Mouse (Mus musculus): ENCODE results near the gene Slc7a4. TPM values are rescaled to one million over a fixed set of nuclear protein-coding genes. Genes with fewer than 3 reads are reported as not detected.

Gene Slc7a4
- polyA plus RNA-seq, 1 experiment: 2.8 TPM

DNA sequence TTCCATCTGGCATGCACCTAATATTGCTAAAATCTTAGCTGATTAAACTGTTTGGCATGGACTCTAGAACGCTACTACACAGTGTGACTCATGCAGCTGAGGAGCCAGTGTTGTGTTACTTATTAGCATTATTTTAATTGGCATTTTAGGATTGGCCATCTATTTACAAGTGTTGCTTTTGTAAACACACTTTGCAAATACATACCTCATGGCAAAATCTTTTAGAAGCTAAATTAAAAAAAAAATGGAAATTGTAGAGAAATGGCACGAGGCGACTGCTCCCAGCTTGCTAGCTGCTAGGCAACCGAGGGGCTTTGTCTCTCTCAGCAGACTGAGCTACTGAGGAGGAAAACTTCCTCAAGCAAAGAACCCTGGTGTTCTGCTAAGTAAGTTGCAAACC lies 21.9 kb upstream of the Slc7a4 start:
- H3K4me3 ChIP-seq (ENCODE audit: low read depth, low read length): no peak overlapping the region
- no peaks in the 10 kb centered on the region; the same call in 1 of the 2 replicates for H3K9me3 ChIP-seq (replicated peaks; ENCODE audit: control insufficient read depth, insufficient read depth, low read length, poor library complexity, severe bottlenecking)
- H3K9ac ChIP-seq (ENCODE audit: low read depth, poor library complexity, severe bottlenecking): no peak overlapping the region
- no peak overlapping the region for H3K27ac ChIP-seq (ENCODE audit: insufficient read depth, low read length)
- H3K27me3 ChIP-seq (ENCODE audit: control insufficient read depth, insufficient read depth, low read length, poor library complexity, severe bottlenecking): no peaks in the 10 kb centered on the region
- no peaks in the 10 kb centered on the region for H3K4me1 ChIP-seq (ENCODE audit: control insufficient read depth, insufficient read depth, low read length)
- TF ChIP-seq EP300 (IDR thresholded peaks at IDR 0.05; ENCODE audit: insufficient read depth, low read depth, low read length) (no peak), POLR2A (IDR thresholded peaks at IDR 0.05; ENCODE audit: insufficient read depth, low read length) (no peak), CTCF (IDR thresholded peaks at IDR 0.05; ENCODE audit: low read depth, low read length) (no peak)
- H3K36me3 ChIP-seq (ENCODE audit: control insufficient read depth, insufficient read depth, low read length, poor library complexity, severe bottlenecking): no peaks in the 10 kb centered on the region

DNA sequence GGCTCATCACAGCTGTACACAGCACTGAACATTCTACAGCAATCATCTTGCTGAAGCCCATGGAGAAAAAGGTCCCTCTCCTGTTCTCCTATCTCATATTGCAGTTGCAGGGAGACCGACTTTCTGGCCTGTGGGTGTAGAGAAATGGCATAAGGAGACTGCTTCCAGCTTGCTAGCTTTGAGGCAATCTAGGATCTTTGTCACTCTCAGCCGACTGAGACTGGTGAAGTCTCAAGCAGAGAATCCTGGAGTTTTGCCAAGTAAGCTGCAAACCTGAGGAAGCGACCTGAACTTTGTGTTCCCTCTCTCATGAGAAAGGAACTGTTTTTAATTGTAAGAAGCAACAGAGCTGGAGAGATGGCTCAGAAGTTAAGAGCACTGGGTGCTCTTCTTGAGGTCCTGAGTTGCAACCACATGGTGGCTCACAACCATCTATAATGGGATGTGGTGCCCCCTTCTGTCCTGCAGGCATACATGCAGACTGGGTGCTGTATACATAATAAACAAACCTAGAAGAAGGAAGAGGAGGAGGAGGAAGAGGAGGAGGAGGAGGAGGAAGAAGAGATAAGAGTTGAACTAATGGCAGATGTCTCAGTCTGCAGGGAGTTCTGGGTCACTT lies 18.0 kb upstream of the Slc7a4 start:
- H3K27me3 ChIP-seq (ENCODE audit: control insufficient read depth, insufficient read depth, low read length, poor library complexity, severe bottlenecking): no peaks in the 10 kb centered on the region
- H3K4me3 ChIP-seq (ENCODE audit: low read depth, low read length): no peak overlapping the region
- H3K9me3 ChIP-seq (replicated peaks; ENCODE audit: control insufficient read depth, insufficient read depth, low read length, poor library complexity, severe bottlenecking): no peaks in the 10 kb centered on the region
- no peaks in the 10 kb centered on the region for H3K4me1 ChIP-seq (ENCODE audit: control insufficient read depth, insufficient read depth, low read length)
- TF ChIP-seq EP300 (IDR thresholded peaks at IDR 0.05; ENCODE audit: insufficient read depth, low read depth, low read length) (no peak), CTCF (IDR thresholded peaks at IDR 0.05; ENCODE audit: low read depth, low read length) (peak; percentile 52), POLR2A (IDR thresholded peaks at IDR 0.05; ENCODE audit: insufficient read depth, low read length) (no peak)
- H3K27ac ChIP-seq (ENCODE audit: insufficient read depth, low read length): no peak overlapping the region
- no peaks in the 10 kb centered on the region for H3K36me3 ChIP-seq (ENCODE audit: control insufficient read depth, insufficient read depth, low read length, poor library complexity, severe bottlenecking)
- H3K9ac ChIP-seq (ENCODE audit: low read depth, poor library complexity, severe bottlenecking): no peak overlapping the region

DNA sequence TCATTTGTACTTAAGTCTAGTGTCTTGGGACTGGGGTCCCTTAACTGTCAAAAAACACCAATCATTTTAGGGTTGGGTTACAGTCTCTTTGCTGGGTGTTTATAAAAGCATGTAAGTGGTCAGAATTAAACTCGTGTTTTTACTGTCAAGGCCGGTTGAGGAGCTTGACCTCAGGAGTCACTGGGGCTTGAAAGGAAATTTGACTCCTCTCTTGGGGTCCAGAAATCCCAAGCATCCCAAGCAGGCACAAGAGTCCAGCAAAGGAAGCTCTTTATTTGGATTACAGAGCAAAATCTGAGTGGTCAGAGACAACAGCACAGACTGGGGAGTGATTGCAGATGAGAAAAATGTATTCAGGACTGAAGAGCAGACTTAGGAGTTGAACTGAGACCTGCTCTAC lies 7.7 kb upstream of the Slc7a4 start:
- Histone ChIP-seq H3K4me3 (ENCODE audit: low read depth, low read length) (no peak overlapping the region), H3K4me1 (ENCODE audit: control insufficient read depth, insufficient read depth, low read length) (no peaks in the 10 kb centered on the region), H3K9ac (ENCODE audit: low read depth, poor library complexity, severe bottlenecking) (no peak overlapping the region), H3K27me3 (ENCODE audit: control insufficient read depth, insufficient read depth, low read length, poor library complexity, severe bottlenecking) (no peaks in the 10 kb centered on the region; the same call in 1 of the 2 replicates), H3K36me3 (ENCODE audit: control insufficient read depth, insufficient read depth, low read length, poor library complexity, severe bottlenecking) (no peaks in the 10 kb centered on the region), H3K9me3 (replicated peaks; ENCODE audit: control insufficient read depth, insufficient read depth, low read length, poor library complexity, severe bottlenecking) (peaks cover 14% of the 10 kb centered on the region), H3K27ac (ENCODE audit: insufficient read depth, low read length) (no peak overlapping the region)
- TF ChIP-seq EP300 (IDR thresholded peaks at IDR 0.05; ENCODE audit: insufficient read depth, low read depth, low read length) (no peak), CTCF (IDR thresholded peaks at IDR 0.05; ENCODE audit: low read depth, low read length) (no peak), POLR2A (IDR thresholded peaks at IDR 0.05; ENCODE audit: insufficient read depth, low read length) (no peak)

DNA sequence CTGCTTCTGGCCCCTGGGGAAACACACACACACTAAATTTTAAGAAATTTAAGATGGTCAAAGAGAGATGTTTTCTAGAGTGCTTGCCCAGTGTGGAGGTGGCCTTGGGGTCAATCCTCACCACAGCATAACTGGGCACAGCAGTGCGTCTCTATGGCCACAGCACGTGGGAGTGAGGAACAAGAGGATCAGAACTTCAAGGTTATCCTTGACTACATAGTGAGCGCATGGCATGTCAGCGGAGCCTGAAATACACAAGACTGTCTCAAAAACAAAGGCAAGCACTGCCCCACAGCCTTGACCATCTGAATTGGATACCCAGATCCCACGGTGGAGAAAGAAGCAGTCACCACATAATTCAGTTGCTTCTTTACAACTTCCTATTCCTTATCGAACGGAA lies 1.5 kb upstream of the Slc7a4 start:
- Histone ChIP-seq H3K27ac (ENCODE audit: insufficient read depth, low read length) (no peak overlapping the region), H3K9me3 (replicated peaks; ENCODE audit: control insufficient read depth, insufficient read depth, low read length, poor library complexity, severe bottlenecking) (peaks cover 13% of the 10 kb centered on the region), H3K27me3 (ENCODE audit: control insufficient read depth, insufficient read depth, low read length, poor library complexity, severe bottlenecking) (no peaks in the 10 kb centered on the region), H3K4me3 (ENCODE audit: low read depth, low read length) (no peak overlapping the region), H3K9ac (ENCODE audit: low read depth, poor library complexity, severe bottlenecking) (no peak overlapping the region), H3K4me1 (ENCODE audit: control insufficient read depth, insufficient read depth, low read length) (no peaks in the 10 kb centered on the region), H3K36me3 (ENCODE audit: control insufficient read depth, insufficient read depth, low read length, poor library complexity, severe bottlenecking) (no peaks in the 10 kb centered on the region)
- TF ChIP-seq EP300 (IDR thresholded peaks at IDR 0.05; ENCODE audit: insufficient read depth, low read depth, low read length) (no peak), CTCF (IDR thresholded peaks at IDR 0.05; ENCODE audit: low read depth, low read length) (no peak), POLR2A (IDR thresholded peaks at IDR 0.05; ENCODE audit: insufficient read depth, low read length) (no peak)

GRCm38 (mm10) chr16:17576825-17577215 lies 6.2 kb downstream of the Slc7a4 start:
- Histone ChIP-seq H3K27me3 (ENCODE audit: control insufficient read depth, insufficient read depth, low read length, poor library complexity, severe bottlenecking) (no peaks in the 10 kb centered on the region), H3K4me3 (ENCODE audit: low read depth, low read length) (peak overlapping the region; percentile 78), H3K9me3 (replicated peaks; ENCODE audit: control insufficient read depth, insufficient read depth, low read length, poor library complexity, severe bottlenecking) (no peaks in the 10 kb centered on the region), H3K27ac (ENCODE audit: insufficient read depth, low read length) (no peak overlapping the region), H3K9ac (ENCODE audit: low read depth, poor library complexity, severe bottlenecking) (peak overlapping the region; percentile 39), H3K36me3 (ENCODE audit: control insufficient read depth, insufficient read depth, low read length, poor library complexity, severe bottlenecking) (no peaks in the 10 kb centered on the region), H3K4me1 (ENCODE audit: control insufficient read depth, insufficient read depth, low read length) (no peaks in the 10 kb centered on the region)
- TF ChIP-seq POLR2A (IDR thresholded peaks at IDR 0.05; ENCODE audit: insufficient read depth, low read length) (no peak), EP300 (IDR thresholded peaks at IDR 0.05; ENCODE audit: insufficient read depth, low read depth, low read length) (no peak), CTCF (IDR thresholded peaks at IDR 0.05; ENCODE audit: low read depth, low read length) (no peak)

GRCm38 (mm10) chr16:17575870-17576824 lies 6.9 kb downstream of the Slc7a4 start:
- H3K27ac ChIP-seq (ENCODE audit: insufficient read depth, low read length): no peak overlapping the region
- H3K9ac ChIP-seq (ENCODE audit: low read depth, poor library complexity, severe bottlenecking): peak overlapping the region; percentile 39
- peak overlapping the region; percentile 78 for H3K4me3 ChIP-seq (ENCODE audit: low read depth, low read length)
- no peaks in the 10 kb centered on the region for H3K4me1 ChIP-seq (ENCODE audit: control insufficient read depth, insufficient read depth, low read length)
- TF ChIP-seq EP300 (IDR thresholded peaks at IDR 0.05; ENCODE audit: insufficient read depth, low read depth, low read length) (no peak), CTCF (IDR thresholded peaks at IDR 0.05; ENCODE audit: low read depth, low read length) (no peak), POLR2A (IDR thresholded peaks at IDR 0.05; ENCODE audit: insufficient read depth, low read length) (no peak)
- H3K36me3 ChIP-seq (ENCODE audit: control insufficient read depth, insufficient read depth, low read length, poor library complexity, severe bottlenecking): no peaks in the 10 kb centered on the region
- no peaks in the 10 kb centered on the region for H3K27me3 ChIP-seq (ENCODE audit: control insufficient read depth, insufficient read depth, low read length, poor library complexity, severe bottlenecking)
- H3K9me3 ChIP-seq (replicated peaks; ENCODE audit: control insufficient read depth, insufficient read depth, low read length, poor library complexity, severe bottlenecking): no peaks in the 10 kb centered on the region

Measured in ES-Bruce4 (cell line).